Mouse (Mus musculus): ENCODE measurements at regions not wholly inside any gene's neighbourhood (a gene's known extent, or its start where the extent isn't known, plus 50 kb on each side); places are given as distances from the start of the nearest gene placed in this dataset.

- peaks cover 38% of the 10 kb centered on the region for H3K4me1 ChIP-seq (replicated peaks)
- H3K4me2 ChIP-seq = no peak overlapping the region
- H3K36me3 ChIP-seq = no peaks in the 10 kb centered on the region
- H3K27ac ChIP-seq = 0 out of 2 replicates have a peak overlapping the region, but pooled peaks have one; percentile 9
- no peaks in the 10 kb centered on the region for H3K27me3 ChIP-seq
- ATAC-seq (replicated peaks; ENCODE audit: insufficient number of reproducible peaks, insufficient read depth, low FRiP score, low read depth) = no peak
- 93% methylated on average over 32 of the region's 32 CpGs for WGBS
- no peak overlapping the region for H3K9ac ChIP-seq
- no peaks in the 10 kb centered on the region for H3K9me3 ChIP-seq (replicated peaks)
- H3K4me3 ChIP-seq = no peak overlapping the region
Observed at GRCm38 (mm10) chr17:31732176-31732880, 54.7 kb downstream of the Cryaa start.

GRCm38 (mm10) chr17:31734521-31734920 is 56.9 kb downstream of the Cryaa start:
- WGBS = 46% methylated on average over 7 of the region's 7 CpGs
- Histone ChIP-seq H3K27ac (no peak overlapping the region), H3K9me3 (replicated peaks) (no peaks in the 10 kb centered on the region), H3K4me2 (no peak overlapping the region), H3K27me3 (no peaks in the 10 kb centered on the region), H3K4me3 (no peak overlapping the region), H3K9ac (no peak overlapping the region), H3K4me1 (replicated peaks) (peaks cover 26% of the 10 kb centered on the region), H3K36me3 (no peaks in the 10 kb centered on the region)
- no peak for ATAC-seq (replicated peaks; ENCODE audit: insufficient number of reproducible peaks, insufficient read depth, low FRiP score, low read depth)

- Histone ChIP-seq H3K27me3 (no peaks in the 10 kb centered on the region), H3K36me3 (no peaks in the 10 kb centered on the region), H3K9me3 (replicated peaks) (no peaks in the 10 kb centered on the region), H3K4me2 (no peak overlapping the region), H3K27ac (no peak overlapping the region), H3K9ac (no peak overlapping the region), H3K4me3 (no peak overlapping the region), H3K4me1 (replicated peaks) (peaks cover 17% of the 10 kb centered on the region)
- WGBS = 85% methylated on average over 6 of the region's 6 CpGs
- no peak for ATAC-seq (replicated peaks; ENCODE audit: insufficient number of reproducible peaks, insufficient read depth, low FRiP score, low read depth)
Observed at GRCm38 (mm10) chr17:31736716-31737115, 59.1 kb downstream of the Cryaa start.

GRCm38 (mm10) chr17:31738249-31738648 is 60.6 kb downstream of the Cryaa start:
- Histone ChIP-seq H3K36me3 (no peaks in the 10 kb centered on the region), H3K4me1 (replicated peaks) (peaks cover 17% of the 10 kb centered on the region), H3K4me2 (no peak overlapping the region), H3K4me3 (no peak overlapping the region), H3K9ac (no peak overlapping the region), H3K27me3 (no peaks in the 10 kb centered on the region), H3K27ac (no peak overlapping the region), H3K9me3 (replicated peaks) (no peaks in the 10 kb centered on the region)
- ATAC-seq (replicated peaks; ENCODE audit: insufficient number of reproducible peaks, insufficient read depth, low FRiP score, low read depth) = no peak
- 64% methylated on average over 3 of the region's 3 CpGs for WGBS

GRCm38 (mm10) chr17:31739586-31739985 is 62.0 kb downstream of the Cryaa start:
- 0 out of 2 replicates have a peak overlapping the region, but pooled peaks have one; percentile 19 for H3K27ac ChIP-seq
- H3K4me3 ChIP-seq = no peak overlapping the region
- peaks cover 17% of the 10 kb centered on the region for H3K4me1 ChIP-seq (replicated peaks)
- no peak overlapping the region for H3K9ac ChIP-seq
- no peaks in the 10 kb centered on the region for H3K9me3 ChIP-seq (replicated peaks)
- ATAC-seq (replicated peaks; ENCODE audit: insufficient number of reproducible peaks, insufficient read depth, low FRiP score, low read depth) = no peak
- H3K4me2 ChIP-seq = no peak overlapping the region
- H3K27me3 ChIP-seq = no peaks in the 10 kb centered on the region
- no peaks in the 10 kb centered on the region for H3K36me3 ChIP-seq
- 62% methylated on average over 11 of the region's 11 CpGs for WGBS

GRCm38 (mm10) chr17:31740059-31740458 is 62.5 kb downstream of the Cryaa start:
- Histone ChIP-seq H3K9me3 (replicated peaks) (no peaks in the 10 kb centered on the region), H3K4me1 (replicated peaks) (peaks cover 17% of the 10 kb centered on the region), H3K27me3 (no peaks in the 10 kb centered on the region), H3K9ac (no peak overlapping the region), H3K27ac (0 out of 2 replicates have a peak overlapping the region, but pooled peaks have one; percentile 19), H3K4me2 (no peak overlapping the region), H3K4me3 (no peak overlapping the region), H3K36me3 (no peaks in the 10 kb centered on the region)
- WGBS = 62% methylated on average over 11 of the region's 11 CpGs
- ATAC-seq (replicated peaks; ENCODE audit: insufficient number of reproducible peaks, insufficient read depth, low FRiP score, low read depth) = no peak

GRCm38 (mm10) chr17:31743656-31744055 is 66.0 kb downstream of the Cryaa start:
- no peak overlapping the region for H3K27ac ChIP-seq
- no peak overlapping the region for H3K9ac ChIP-seq
- H3K36me3 ChIP-seq = no peaks in the 10 kb centered on the region
- H3K27me3 ChIP-seq = no peaks in the 10 kb centered on the region
- WGBS = 93% methylated on average over 4 of the region's 4 CpGs
- H3K9me3 ChIP-seq (replicated peaks) = no peaks in the 10 kb centered on the region
- H3K4me2 ChIP-seq = no peak overlapping the region
- no peak overlapping the region for H3K4me3 ChIP-seq
- no peak for ATAC-seq (replicated peaks; ENCODE audit: insufficient number of reproducible peaks, insufficient read depth, low FRiP score, low read depth)
- peaks cover 49% of the 10 kb centered on the region for H3K4me1 ChIP-seq (replicated peaks)

GRCm38 (mm10) chr17:31746198-31747111 is 68.8 kb downstream of the Cryaa start:
- ATAC-seq (replicated peaks; ENCODE audit: insufficient number of reproducible peaks, insufficient read depth, low FRiP score, low read depth) = peak; percentile 87
- no peaks in the 10 kb centered on the region for H3K27me3 ChIP-seq

GRCm38 (mm10) chr17:31747563-31747962 is 70.0 kb downstream of the Cryaa start:
- Histone ChIP-seq H3K36me3 (no peaks in the 10 kb centered on the region), H3K4me2 (no peak overlapping the region), H3K4me1 (replicated peaks) (peaks cover 40% of the 10 kb centered on the region), H3K27me3 (no peaks in the 10 kb centered on the region), H3K4me3 (no peak overlapping the region), H3K9ac (no peak overlapping the region), H3K9me3 (replicated peaks) (no peaks in the 10 kb centered on the region), H3K27ac (peak overlapping the region; percentile 97)
- ATAC-seq (replicated peaks; ENCODE audit: insufficient number of reproducible peaks, insufficient read depth, low FRiP score, low read depth) = no peak
- WGBS = 63% methylated on average over 2 of the region's 2 CpGs

More at GRCm38 (mm10) chr17:31746198-31747111, 68.8 kb downstream of the Cryaa start:
- 12% methylated on average over 20 of the region's 20 CpGs for WGBS
- H3K4me1 ChIP-seq (replicated peaks) = peaks cover 40% of the 10 kb centered on the region
- H3K9me3 ChIP-seq (replicated peaks) = no peaks in the 10 kb centered on the region
- no peaks in the 10 kb centered on the region for H3K36me3 ChIP-seq
- peak overlapping the region; percentile 97 for H3K27ac ChIP-seq
- H3K4me2 ChIP-seq = peak overlapping the region; percentile 51
- H3K4me3 ChIP-seq = no peak overlapping the region
- H3K9ac ChIP-seq = peak overlapping the region; percentile 46

- Histone ChIP-seq H3K9ac (no peak overlapping the region), H3K4me3 (no peak overlapping the region), H3K4me1 (replicated peaks) (peaks cover 40% of the 10 kb centered on the region), H3K4me2 (no peak overlapping the region), H3K27ac (peak overlapping the region; percentile 97), H3K9me3 (replicated peaks) (no peaks in the 10 kb centered on the region), H3K36me3 (no peaks in the 10 kb centered on the region), H3K27me3 (no peaks in the 10 kb centered on the region)
- 80% methylated on average over 2 of the region's 2 CpGs for WGBS
- no peak for ATAC-seq (replicated peaks; ENCODE audit: insufficient number of reproducible peaks, insufficient read depth, low FRiP score, low read depth)
Observed at GRCm38 (mm10) chr17:31748158-31748557, 70.6 kb downstream of the Cryaa start.

GRCm38 (mm10) chr17:31748971-31749370 is 71.4 kb downstream of the Cryaa start:
- ATAC-seq (replicated peaks; ENCODE audit: insufficient number of reproducible peaks, insufficient read depth, low FRiP score, low read depth) = no peak
- Histone ChIP-seq H3K4me1 (replicated peaks) (peaks cover 40% of the 10 kb centered on the region), H3K4me3 (no peak overlapping the region), H3K4me2 (no peak overlapping the region), H3K9me3 (replicated peaks) (no peaks in the 10 kb centered on the region), H3K9ac (no peak overlapping the region), H3K27ac (no peak overlapping the region), H3K27me3 (no peaks in the 10 kb centered on the region), H3K36me3 (no peaks in the 10 kb centered on the region)
- 73% methylated on average over 6 of the region's 6 CpGs for WGBS

All from heart, embryonic 15.5 days (tissue).